Mouse (Mus musculus): ENCODE measurements around the gene Calb2. TPM values are rescaled to one million over a fixed set of nuclear protein-coding genes. Genes with fewer than 3 reads are reported as not detected.
A peak's percentile ranks its signal among the peaks of the same experiment; 100 is the strongest.

The Calb2 gene
- not detected for polyA plus RNA-seq (2017; shearing (Covaris generic))

GRCm38 (mm10) chr8:110168046-110168445, at the start of gene Calb2:
Gene Calb2, minus strand, starts transcription at chr8:110168210.
- ATAC-seq = no peak

- ATAC-seq = peak; percentile 99
Observed at GRCm38 (mm10) chr8:110217681-110218131, 49.7 kb upstream of the Calb2 start.

- ATAC-seq = peak; percentile 15
Observed at GRCm38 (mm10) chr8:110217198-110217597, 49.2 kb upstream of the Calb2 start.

- no peak for ATAC-seq
Observed at GRCm38 (mm10) chr8:110216253-110216652, 48.2 kb upstream of the Calb2 start.

GRCm38 (mm10) chr8:110215365-110215764, 47.4 kb upstream of the Calb2 start, which contains the start of gene Cmtr2:
Gene Cmtr2, plus strand, starts transcription at chr8:110215665.
- ATAC-seq = no peak

- no peak for ATAC-seq
Observed at GRCm38 (mm10) chr8:110201806-110202205, 33.8 kb upstream of the Calb2 start.

- ATAC-seq = no peak
Observed at GRCm38 (mm10) chr8:110196678-110197077, 28.7 kb upstream of the Calb2 start.

- ATAC-seq = no peak
Observed at GRCm38 (mm10) chr8:110188961-110189750, 21.1 kb upstream of the Calb2 start.

- no peak for ATAC-seq
Observed at GRCm38 (mm10) chr8:110185538-110185937, 17.5 kb upstream of the Calb2 start.

GRCm38 (mm10) chr8:110183748-110184147, 15.7 kb upstream of the Calb2 start:
- ATAC-seq = no peak

- ATAC-seq = no peak
Observed at GRCm38 (mm10) chr8:110182735-110183367, 14.8 kb upstream of the Calb2 start.

- ATAC-seq = no peak
Observed at GRCm38 (mm10) chr8:110177359-110178155, 9.5 kb upstream of the Calb2 start.

- ATAC-seq = no peak
Observed at GRCm38 (mm10) chr8:110174826-110175225, 6.8 kb upstream of the Calb2 start.

- no peak for ATAC-seq
Observed at GRCm38 (mm10) chr8:110172161-110172560, 4.2 kb upstream of the Calb2 start.

GRCm38 (mm10) chr8:110166270-110166669, 1.7 kb downstream of the Calb2 start:
- no peak for ATAC-seq

GRCm38 (mm10) chr8:110162007-110162406, 6.0 kb downstream of the Calb2 start:
- ATAC-seq = no peak

GRCm38 (mm10) chr8:110152951-110153350, 15.1 kb downstream of the Calb2 start:
- no peak for ATAC-seq

GRCm38 (mm10) chr8:110145538-110145937, 22.5 kb downstream of the Calb2 start:
- ATAC-seq = no peak

GRCm38 (mm10) chr8:110140770-110141169, 27.2 kb downstream of the Calb2 start:
- ATAC-seq = no peak

- no peak for ATAC-seq
Observed at GRCm38 (mm10) chr8:110140156-110140555, 27.9 kb downstream of the Calb2 start.

- no peak for ATAC-seq
Observed at GRCm38 (mm10) chr8:110135515-110135914, 32.5 kb downstream of the Calb2 start.

GRCm38 (mm10) chr8:110134236-110134635, 33.8 kb downstream of the Calb2 start:
- no peak for ATAC-seq

GRCm38 (mm10) chr8:110130537-110130936, 37.5 kb downstream of the Calb2 start:
- ATAC-seq = no peak
